In genomic region chr8:122760116-122760515, GRCm38 (mm10) we compare ENCODE assay signal across 20 mouse cellular contexts. TPM values are rescaled to one million over a fixed set of nuclear protein-coding genes. Genes with fewer than 3 reads are reported as not detected.
DNase-seq lines count a peak whose midpoint lies in the region; ATAC-seq and TF ChIP-seq lines count a peak whose summit lies in the region.
"Had no signal": no experiment of that assay in that cellular context is flagged by ENCODE, and none has a peak within 500 bp of the region (broad histone marks: within the 10 kb centered on the region; RNA-seq: fewer than 3 reads in every experiment).

No protein-coding gene starts in this region.

- peak in 1 of 2 experiments; percentile 25; a peak in 2 of 4 replicates for TF ChIP-seq EP300 in MEL (IDR thresholded peaks at IDR 0.05; ENCODE audit: low read depth in 1 of 2, low read length in 2 of 2)

- H3K27me3 ChIP-seq in hindbrain, embryonic 14.5 days (ENCODE audit: control insufficient read depth, insufficient read depth, low read length): no peaks in the 10 kb centered on the region
- H3K27me3 ChIP-seq in hindbrain, postnatal 0 days (ENCODE audit: insufficient read depth, low read length): no peaks in the 10 kb centered on the region
- H3K27me3 ChIP-seq in MEL (ENCODE audit: control insufficient read depth in 1 of 2, insufficient read depth in 2 of 2, low read length in 2 of 2): no peaks in the 10 kb centered on the region
- H3K27me3 ChIP-seq in splenic B cell, adult 2 months (ENCODE audit: control insufficient read depth, insufficient read depth, low read length, poor library complexity, severe bottlenecking): no peaks in the 10 kb centered on the region
- H3K27me3 ChIP-seq in forebrain, embryonic 15.5 days: no peaks in the 10 kb centered on the region

- no peak for TF ChIP-seq RAD21 in MEL (IDR thresholded peaks at IDR 0.05; ENCODE audit: low read depth, low read length)

- H3K27ac ChIP-seq in hindbrain, embryonic 14.5 days: 0 out of 2 replicates have a peak overlapping the region, but pooled peaks have one; percentile 11
- no peak overlapping the region for H3K27ac ChIP-seq in hindbrain, postnatal 0 days
- H3K27ac ChIP-seq in MEL (ENCODE audit: control insufficient read depth, low read depth, low read length): peak overlapping the region; percentile 95
- H3K27ac ChIP-seq in forebrain, embryonic 15.5 days (replicated peaks): no peak overlapping the region
- H3K27ac ChIP-seq: embryonic facial prominence, embryonic 13.5 days; forebrain, embryonic 13.5 days; hindbrain, embryonic 15.5 days had no signal

- no peaks in the 10 kb centered on the region for H3K9me3 ChIP-seq in hindbrain, embryonic 14.5 days (ENCODE audit: control insufficient read depth, low read length)
- no peaks in the 10 kb centered on the region for H3K9me3 ChIP-seq in hindbrain, postnatal 0 days (ENCODE audit: low read length)
- no peaks in the 10 kb centered on the region for H3K9me3 ChIP-seq in MEL (replicated peaks; ENCODE audit: insufficient read depth, low read length)
- H3K9me3 ChIP-seq in forebrain, embryonic 15.5 days: no peaks in the 10 kb centered on the region
- H3K9me3 ChIP-seq: embryonic facial prominence, embryonic 13.5 days; forebrain, embryonic 13.5 days; hindbrain, embryonic 15.5 days had no signal

- no peak overlapping the region for H3K4me3 ChIP-seq in hindbrain, embryonic 14.5 days (replicated peaks; ENCODE audit: low read length)
- H3K4me3 ChIP-seq in hindbrain, postnatal 0 days (ENCODE audit: low read length): no peak overlapping the region
- H3K4me3 ChIP-seq in MEL (ENCODE audit: control insufficient read depth in 1 of 2, insufficient read depth in 1 of 2, low read depth in 2 of 2, low read length in 2 of 2): peak overlapping the region; percentile 61 to 62; a peak in 3 of 4 replicates
- no peak overlapping the region for H3K4me3 ChIP-seq in forebrain, embryonic 15.5 days
- H3K4me3 ChIP-seq: embryonic facial prominence, embryonic 13.5 days; forebrain, embryonic 13.5 days; hindbrain, embryonic 15.5 days had no signal

- 69% methylated on average over 7 of the region's 7 CpGs for WGBS in hindbrain, embryonic 14.5 days
- WGBS in hindbrain, postnatal 0 days: 64% methylated on average over 7 of the region's 7 CpGs
- WGBS in forebrain, embryonic 15.5 days: 83% methylated on average over 7 of the region's 7 CpGs

- no peak overlapping the region for H3K9ac ChIP-seq in hindbrain, embryonic 14.5 days
- no peak overlapping the region for H3K9ac ChIP-seq in hindbrain, postnatal 0 days (replicated peaks; ENCODE audit: low read length)
- peak overlapping the region; percentile 75 for H3K9ac ChIP-seq in MEL (ENCODE audit: control insufficient read depth, low read depth, low read length, poor library complexity, severe bottlenecking)
- no peak overlapping the region for H3K9ac ChIP-seq in forebrain, embryonic 15.5 days (replicated peaks)
- H3K9ac ChIP-seq: embryonic facial prominence, embryonic 13.5 days; forebrain, embryonic 13.5 days; hindbrain, embryonic 15.5 days had no signal

- no peak for TF ChIP-seq CTCF in hindbrain, postnatal 0 days (IDR thresholded peaks at IDR 0.05; ENCODE audit: low read depth)
- no peak for TF ChIP-seq CTCF in MEL (IDR thresholded peaks at IDR 0.05 in 2 of 3, conservative IDR thresholded peaks at IDR 0.05 in 1 of 3; ENCODE audit: control insufficient read depth in 1 of 3, insufficient read depth in 1 of 3, low read depth in 2 of 3, low read length in 3 of 3, poor library complexity in 1 of 3, severe bottlenecking in 1 of 3)

- TF ChIP-seq POLR2A in MEL (IDR thresholded peaks at IDR 0.05; ENCODE audit: control insufficient read depth in 1 of 2, insufficient read depth in 1 of 2, low read depth in 1 of 2, low read length in 2 of 2, poor library complexity in 1 of 2): no peak

- H3K36me3 ChIP-seq in hindbrain, embryonic 14.5 days (replicated peaks; ENCODE audit: control insufficient read depth, insufficient read depth): no peaks in the 10 kb centered on the region
- no peaks in the 10 kb centered on the region for H3K36me3 ChIP-seq in hindbrain, postnatal 0 days (ENCODE audit: insufficient read depth, low read length)
- H3K36me3 ChIP-seq in MEL (ENCODE audit: control insufficient read depth in 1 of 2, insufficient read depth in 2 of 2, low read length in 2 of 2): peaks cover 0 to 45% of the 10 kb centered on the region in 2 experiments; a peak in 3 of 4 replicates
- H3K36me3 ChIP-seq in splenic B cell, adult 2 months (ENCODE audit: control insufficient read depth, insufficient read depth, low read length, poor library complexity, severe bottlenecking): no peaks in the 10 kb centered on the region
- H3K36me3 ChIP-seq in forebrain, embryonic 15.5 days: no peaks in the 10 kb centered on the region
- H3K36me3 ChIP-seq: embryonic facial prominence, embryonic 13.5 days; hindbrain, embryonic 15.5 days had no signal

- no peak for DNase-seq in hindbrain, embryonic 14.5 days (ENCODE audit: low spot score)
- no peak for DNase-seq in hindbrain, postnatal 0 days (ENCODE audit: low spot score)
- peak; percentile 43 to 52 for DNase-seq in spleen, postnatal 36 days (ENCODE audit: low spot score in 2 of 2)
- DNase-seq in spleen, postnatal 14 days (ENCODE audit: low spot score in 2 of 2): no peak
- peak; percentile 53 for DNase-seq in MEL (ENCODE audit: low read depth, low spot score)
- peak; percentile 35 for DNase-seq in splenic B cell, adult 2 months (ENCODE audit: low read depth, low spot score)
- DNase-seq: adrenal gland, postnatal 14 days; cerebellum, adult 11-12 months; cerebellum, adult 9-10 months; cerebellum, postnatal 36 days; gastrocnemius, postnatal 36 days; heart, adult 11 months; heart, postnatal 10 days; heart, postnatal 4 days had no signal

- ATAC-seq in hindbrain, embryonic 14.5 days (ENCODE audit: low FRiP score): no peak
- no peak for ATAC-seq in hindbrain, postnatal 0 days
- no peak for ATAC-seq in forebrain, embryonic 15.5 days (replicated peaks)
- ATAC-seq: activated CD4-positive, CD25-positive, alpha-beta regulatory T cell, adult 4 months; forebrain, embryonic 13.5 days; Patski had no signal

- no peaks in the 10 kb centered on the region for H3K4me1 ChIP-seq in hindbrain, embryonic 14.5 days (replicated peaks; ENCODE audit: control insufficient read depth, insufficient read depth, low read length)
- no peaks in the 10 kb centered on the region for H3K4me1 ChIP-seq in hindbrain, postnatal 0 days (ENCODE audit: insufficient read depth, low read length)
- H3K4me1 ChIP-seq in MEL (ENCODE audit: control insufficient read depth in 1 of 2, insufficient read depth in 2 of 2, low read length in 2 of 2): peaks cover 37 to 44% of the 10 kb centered on the region in 2 experiments
- peaks cover 16% of the 10 kb centered on the region; the same call in 1 of the 2 replicates for H3K4me1 ChIP-seq in forebrain, embryonic 15.5 days

- H3K4me2 ChIP-seq in hindbrain, embryonic 14.5 days (replicated peaks): no peak overlapping the region
- no peak overlapping the region for H3K4me2 ChIP-seq in hindbrain, postnatal 0 days (ENCODE audit: low read depth, low read length)
- no peak overlapping the region for H3K4me2 ChIP-seq in forebrain, embryonic 15.5 days (replicated peaks)
- H3K4me2 ChIP-seq: embryonic facial prominence, embryonic 13.5 days; forebrain, embryonic 13.5 days; hindbrain, embryonic 15.5 days had no signal

- H3K79me2 ChIP-seq in MEL (ENCODE audit: control insufficient read depth, insufficient read depth, low read length, poor library complexity): peaks cover 26% of the 10 kb centered on the region

TF ChIP-seq in MEL, 35 proteins besides CTCF, POLR2A, EP300 and RAD21 (continues in another document):
- TF ChIP-seq TAL1 (IDR thresholded peaks at IDR 0.05; ENCODE audit: low read length) (no peak), MEF2A (IDR thresholded peaks at IDR 0.05; ENCODE audit: extremely low read depth, insufficient replicate concordance, low read depth, low read length, poor library complexity, severe bottlenecking) (no peak), POLR2AphosphoS5 (IDR thresholded peaks at IDR 0.05; ENCODE audit: borderline replicate concordance, low read depth, low read length) (no peak), ZKSCAN1 (IDR thresholded peaks at IDR 0.05; ENCODE audit: low read depth, low read length) (no peak), MAX (IDR thresholded peaks at IDR 0.05; ENCODE audit: low read length) (peak; percentile 48; the same call in 1 of the 2 replicates), CHD2 (IDR thresholded peaks at IDR 0.05; ENCODE audit: low read length) (no peak), SIN3A (IDR thresholded peaks at IDR 0.05; ENCODE audit: low read length) (peak; percentile 51; the same call in 1 of the 2 replicates), MYC (IDR thresholded peaks at IDR 0.05; ENCODE audit: low read depth, low read length) (no peak; the same call in 1 of the 2 replicates), SMC3 (IDR thresholded peaks at IDR 0.05; ENCODE audit: low read depth, low read length) (no peak), UBTF (IDR thresholded peaks at IDR 0.05; ENCODE audit: borderline replicate concordance, insufficient read depth, low read depth, low read length) (no peak), MAFK (IDR thresholded peaks at IDR 0.05; ENCODE audit: borderline replicate concordance, low read depth, low read length) (no peak), HCFC1 (IDR thresholded peaks at IDR 0.05; ENCODE audit: low read depth, low read length) (no peak), JUND (IDR thresholded peaks at IDR 0.05; ENCODE audit: low read depth, low read length) (no peak), ETS1 (IDR thresholded peaks at IDR 0.05; ENCODE audit: low read depth, low read length) (0 out of 2 replicates have a peak, but pooled peaks have one; percentile 35), RCOR1 (IDR thresholded peaks at IDR 0.05; ENCODE audit: low read depth, low read length) (no peak), TCF12 (IDR thresholded peaks at IDR 0.05; ENCODE audit: low read depth, low read length) (0 out of 2 replicates have a peak, but pooled peaks have one; percentile 32), MAZ (IDR thresholded peaks at IDR 0.05; ENCODE audit: low read depth, low read length) (no peak), NRF1 (IDR thresholded peaks at IDR 0.05; ENCODE audit: insufficient read depth, low read depth, low read length, poor library complexity, severe bottlenecking) (no peak), USF2 (IDR thresholded peaks at IDR 0.05; ENCODE audit: borderline replicate concordance in 1 of 2, insufficient read depth in 1 of 2, low read depth in 1 of 2, low read length in 2 of 2) (no peak)

RNA-seq across cellular contexts. Expression of gene Acsf3, which starts 15.2 kb away (rescaled TPM):
- 14.5 and 16.5 TPM in 2 replicates for polyA plus RNA-seq in hindbrain, embryonic 14.5 days (2014; fragmentation: Nextera tagmentation; extraction: Ambion mirVana)
- 19.9 and 22.3 TPM in 2 replicates for total RNA-seq in hindbrain, postnatal 0 days (2014; rRNA removed)
- 18.6 and 20.6 TPM in 2 replicates for polyA plus RNA-seq in hindbrain, postnatal 0 days (2015; fragmentation: Nextera tagmentation; extraction: Ambion mirVana)
- 17.8 and 19.4 TPM in 2 replicates for total RNA-seq in MEL (2012; rRNA removed)
- 10 to 100 TPM in 1 of 2 experiments, not detected in 1; 37.2 TPM for polyA plus RNA-seq in MEL (2012; ENCODE audit: insufficient read depth in 1 of 2, insufficient read length in 2 of 2, low read depth in 1 of 2, low replicate concordance in 2 of 2, missing spikeins in 1 of 2)
- 14.6 and 16.4 TPM in 2 replicates for polyA plus RNA-seq in forebrain, embryonic 15.5 days (2015; fragmentation: Nextera tagmentation; extraction: Ambion mirVana)

Comparison
In these comparisons a context has a peak if more than half of its experiments do, and no peak if none do; other contexts are left out.
1. DNase-seq: peak in spleen, postnatal 36 days (2 of 2), MEL (single experiment) and splenic B cell, adult 2 months (single experiment); none in hindbrain, embryonic 14.5 days (single experiment), hindbrain, postnatal 0 days (single experiment) and spleen, postnatal 14 days (0 of 2).
2. H3K27ac ChIP-seq: peak in hindbrain, embryonic 14.5 days (single experiment) and MEL (single experiment); none in hindbrain, postnatal 0 days (single experiment) and forebrain, embryonic 15.5 days (single experiment).
3. H3K4me3 ChIP-seq: peak in MEL (2 of 2); none in hindbrain, embryonic 14.5 days (single experiment), hindbrain, postnatal 0 days (single experiment) and forebrain, embryonic 15.5 days (single experiment).